Mouse (Mus musculus) neural tube, embryonic 13.5 days (tissue): ENCODE data around the gene Naa80. TPM values are rescaled to one million over a fixed set of nuclear protein-coding genes. Genes with fewer than 3 reads are reported as not detected.
A peak's percentile ranks its signal among the peaks of the same experiment; 100 is the strongest.

Source experiments
- ATAC-seq: fragments of 200-750 bp; cut with Nextera tagmentation; 2 replicates; pipeline ENCODE4 v1.8.0; 2017; ENCODE audit warnings: low read depth, mild to moderate bottlenecking, moderate TSS enrichment, moderate library complexity
- H3K27ac ChIP-seq: fragments of 300-500 bp; sonication (generic); replicated peaks from 2 replicates; pipeline ENCODE4 v1.5.1; 2015; ENCODE audit warnings: moderate library complexity, mild to moderate bottlenecking, inconsistent platforms
- H3K27me3 ChIP-seq: fragments of 300-500 bp; sonication (generic); 2 replicates; pipeline ENCODE4 v1.6.1; 2015; ENCODE audit warnings: mild to moderate bottlenecking, inconsistent platforms
- H3K36me3 ChIP-seq: fragments of 300-500 bp; sonication (generic); 2 replicates; pipeline ENCODE4 v1.6.1; 2015; ENCODE audit warnings: mild to moderate bottlenecking, inconsistent platforms
- H3K4me1 ChIP-seq: fragments of 300-500 bp; sonication (generic); replicated peaks from 2 replicates; pipeline ENCODE4 v1.6.1; 2015; ENCODE audit warnings: inconsistent platforms
- H3K4me2 ChIP-seq: fragments of 300-500 bp; sonication (generic); 2 replicates; pipeline ENCODE4 v1.6.1; 2015; ENCODE audit warnings: inconsistent platforms, mild to moderate bottlenecking, moderate library complexity
- H3K4me3 ChIP-seq: fragments of 300-500 bp; sonication (generic); 2 replicates; pipeline ENCODE4 v1.5.1; 2015; ENCODE audit warnings: mild to moderate bottlenecking, inconsistent platforms
- H3K9ac ChIP-seq: fragments of 300-500 bp; sonication (generic); 2 replicates; pipeline ENCODE4 v1.6.1; 2015; ENCODE audit warnings: moderate library complexity, mild to moderate bottlenecking, inconsistent platforms
- H3K9me3 ChIP-seq: fragments of 300-500 bp; sonication (generic); 2 replicates; pipeline ENCODE4 v1.6.1; 2016; ENCODE audit warnings: inconsistent platforms
- WGBS: fragments of 180-500 bp; shearing (Covaris S2); methylation state at CpG from one replicate; pipeline ENCODE4 v1.1.7; 2015; 5-methylcytosine and 5-hydroxymethylcytosine counted together
- polyA plus RNA-seq: library from polyadenylated mRNA; unstranded; fragments of >200 nt; fragmentation: Nextera tagmentation; extraction: Ambion mirVana; gene quantifications from 2 replicates; pipeline ENCODE4 v1.2.1, GENCODE M21; 2015

Naa80 gene
- polyA plus RNA-seq, 1 experiment from 2014 or later = 19.0 TPM

DNA sequence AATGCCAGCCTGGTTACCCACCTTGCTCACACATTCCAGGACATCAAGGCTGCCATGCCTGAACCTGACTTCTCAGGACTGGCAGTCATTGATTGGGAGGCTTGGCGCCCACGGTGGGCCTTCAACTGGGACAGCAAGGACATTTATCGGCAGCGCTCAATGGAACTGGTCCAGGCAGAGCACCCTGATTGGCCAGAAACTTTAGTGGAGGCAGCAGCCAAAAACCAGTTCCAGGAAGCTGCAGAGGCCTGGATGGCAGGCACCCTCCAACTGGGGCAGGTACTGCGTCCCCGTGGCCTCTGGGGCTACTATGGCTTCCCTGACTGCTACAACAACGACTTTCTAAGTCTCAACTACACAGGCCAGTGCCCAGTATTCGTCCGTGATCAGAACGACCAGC lies 816 bp upstream of the Naa80 start:
- Histone ChIP-seq H3K36me3 (peaks cover 24% of the 10 kb centered on the region), H3K9ac (no peak overlapping the region), H3K4me1 (peaks cover 51% of the 10 kb centered on the region), H3K27me3 (no peaks in the 10 kb centered on the region), H3K4me2 (no peak overlapping the region), H3K27ac (no peak overlapping the region), H3K9me3 (no peaks in the 10 kb centered on the region), H3K4me3 (no peak overlapping the region)
- ATAC-seq = no peak
- 96% methylated on average over 10 of the region's 10 CpGs for WGBS

DNA sequence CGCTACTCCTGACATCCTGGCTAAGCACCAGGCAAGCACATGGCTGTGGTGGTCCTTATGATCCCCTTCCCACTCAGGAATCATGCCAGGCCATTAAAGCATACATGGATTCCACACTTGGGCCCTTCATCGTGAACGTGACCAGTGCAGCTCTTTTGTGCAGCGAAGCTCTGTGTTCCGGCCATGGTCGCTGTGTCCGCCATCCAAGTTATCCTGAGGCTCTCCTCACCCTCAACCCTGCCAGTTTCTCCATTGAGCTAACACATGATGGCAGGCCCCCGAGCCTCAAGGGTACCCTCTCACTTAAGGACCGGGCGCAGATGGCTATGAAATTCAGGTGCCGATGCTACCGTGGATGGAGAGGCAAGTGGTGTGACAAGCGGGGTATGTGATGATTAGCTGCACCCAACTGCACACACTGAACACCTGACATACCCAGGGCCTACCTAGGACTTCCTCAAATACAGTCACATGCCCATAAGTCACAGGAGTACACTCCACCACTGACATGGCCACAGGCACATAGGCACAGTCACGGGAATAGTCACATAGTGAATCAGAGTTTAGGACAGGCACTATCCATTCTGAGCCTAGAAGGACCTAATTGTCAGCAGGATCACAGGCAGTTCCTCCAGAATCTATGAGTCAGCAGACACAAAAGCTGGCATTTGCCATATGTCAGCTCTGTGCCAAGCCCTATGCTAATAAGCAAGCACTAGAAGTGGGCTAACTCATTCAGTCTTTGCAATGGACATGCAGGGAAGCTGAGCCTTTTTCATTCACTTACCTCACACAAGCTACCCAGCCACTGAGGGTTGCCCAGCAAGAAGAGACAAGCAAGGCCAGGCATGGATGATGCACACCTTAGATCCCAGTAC lies 575 bp downstream of the Naa80 start:
- peaks cover 51% of the 10 kb centered on the region for H3K4me1 ChIP-seq
- H3K9me3 ChIP-seq = no peaks in the 10 kb centered on the region
- no peak overlapping the region for H3K4me3 ChIP-seq
- H3K36me3 ChIP-seq = peaks cover 25% of the 10 kb centered on the region
- peak overlapping the region; percentile 97; the same call in 1 of the 2 replicates for H3K4me2 ChIP-seq
- ATAC-seq = no peak
- WGBS = 90% methylated on average over 14 of the region's 14 CpGs
- H3K27ac ChIP-seq = peak overlapping the region; percentile 88; the same call in 1 of the 2 replicates
- H3K9ac ChIP-seq = peak overlapping the region; percentile 85; the same call in 1 of the 2 replicates
- no peaks in the 10 kb centered on the region for H3K27me3 ChIP-seq

DNA sequence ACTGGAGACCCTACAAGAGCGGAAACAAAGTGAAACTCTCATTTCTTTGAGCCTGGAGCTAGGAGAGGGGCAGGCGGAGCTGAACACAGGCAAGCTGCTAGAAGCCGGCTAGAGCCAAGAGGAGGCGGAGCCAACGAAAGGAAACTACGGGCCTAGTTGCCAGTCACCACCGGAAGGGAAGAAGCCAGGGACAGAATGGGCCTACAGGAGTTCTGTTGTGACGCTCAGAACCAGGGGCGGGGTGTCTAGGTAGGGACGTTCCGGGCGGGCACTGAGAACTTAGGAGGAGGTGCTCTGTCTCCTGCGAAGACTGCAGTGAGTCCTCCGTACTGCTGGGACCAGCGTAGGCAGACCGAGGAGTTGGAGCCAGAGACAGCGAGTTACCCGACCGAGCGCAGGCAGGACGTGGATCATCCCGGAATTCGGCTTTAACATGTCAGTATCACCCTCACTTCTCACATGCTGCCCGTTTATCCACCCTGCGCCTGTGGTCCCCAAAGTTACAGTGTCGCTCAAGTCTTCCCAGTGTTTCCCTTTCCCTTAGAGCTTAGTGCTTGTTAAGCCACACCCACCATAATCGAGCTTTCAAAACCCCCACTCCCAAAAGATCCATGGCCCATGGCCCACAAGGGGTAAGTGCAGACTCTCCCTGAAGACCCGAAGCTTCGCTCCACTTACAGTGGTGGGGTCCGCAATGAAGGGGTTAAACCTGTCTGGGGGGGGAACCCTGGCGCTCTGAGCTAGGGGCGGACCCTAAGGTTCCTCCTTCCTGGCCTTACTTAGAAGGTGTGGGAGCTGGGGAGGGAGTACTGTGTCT lies 2.0 kb downstream of the Naa80 start, which contains the start of gene Hyal3:
TSS of gene Hyal3 (plus strand) at position 318 of the 817 bp plus-strand sequence.
- H3K4me2 ChIP-seq = peak within 1 kb of the TSS; percentile 97
- under 1% methylated on average over 32 of the region's 32 CpGs for WGBS
- H3K27me3 ChIP-seq = no peaks in the 10 kb centered on the region
- peak within 1 kb of the TSS; percentile 88 for H3K27ac ChIP-seq
- H3K9me3 ChIP-seq = no peaks in the 10 kb centered on the region
- H3K9ac ChIP-seq = peak within 1 kb of the TSS; percentile 85
- peaks cover 16% of the 10 kb centered on the region for H3K36me3 ChIP-seq
- ATAC-seq = peak; percentile 73
- peaks cover 50% of the 10 kb centered on the region for H3K4me1 ChIP-seq
- peak within 1 kb of the TSS; percentile 63 for H3K4me3 ChIP-seq

DNA sequence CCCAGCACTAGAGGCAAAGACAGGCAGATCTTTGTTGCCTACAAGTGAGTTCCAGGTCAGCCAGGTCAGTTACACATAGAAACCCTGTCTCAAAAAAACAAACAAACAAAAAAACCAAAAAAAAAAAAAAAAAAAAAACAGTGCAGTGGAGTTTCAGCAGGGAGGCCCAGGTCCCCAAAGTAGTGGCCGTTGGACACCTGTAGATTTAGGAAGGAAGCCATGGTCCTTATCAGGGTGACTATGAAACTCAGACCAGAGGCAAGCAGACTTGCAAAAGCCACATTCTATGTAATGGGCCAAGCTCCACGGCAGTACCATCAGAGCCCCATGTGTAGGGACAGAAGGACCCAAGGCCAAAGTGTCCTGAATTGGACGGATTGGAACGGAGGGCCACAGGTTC lies 2.9 kb downstream of the Naa80 start:
- H3K27me3 ChIP-seq = no peaks in the 10 kb centered on the region
- no peak for ATAC-seq
- peak overlapping the region; percentile 88; the same call in 1 of the 2 replicates for H3K27ac ChIP-seq
- 82% methylated on average over 4 of the region's 4 CpGs for WGBS
- H3K4me3 ChIP-seq = peak overlapping the region; percentile 63
- peaks cover 41% of the 10 kb centered on the region for H3K4me1 ChIP-seq
- H3K4me2 ChIP-seq = peak overlapping the region; percentile 97
- no peaks in the 10 kb centered on the region for H3K9me3 ChIP-seq
- H3K9ac ChIP-seq = peak overlapping the region; percentile 85
- H3K36me3 ChIP-seq = peaks cover 16% of the 10 kb centered on the region

DNA sequence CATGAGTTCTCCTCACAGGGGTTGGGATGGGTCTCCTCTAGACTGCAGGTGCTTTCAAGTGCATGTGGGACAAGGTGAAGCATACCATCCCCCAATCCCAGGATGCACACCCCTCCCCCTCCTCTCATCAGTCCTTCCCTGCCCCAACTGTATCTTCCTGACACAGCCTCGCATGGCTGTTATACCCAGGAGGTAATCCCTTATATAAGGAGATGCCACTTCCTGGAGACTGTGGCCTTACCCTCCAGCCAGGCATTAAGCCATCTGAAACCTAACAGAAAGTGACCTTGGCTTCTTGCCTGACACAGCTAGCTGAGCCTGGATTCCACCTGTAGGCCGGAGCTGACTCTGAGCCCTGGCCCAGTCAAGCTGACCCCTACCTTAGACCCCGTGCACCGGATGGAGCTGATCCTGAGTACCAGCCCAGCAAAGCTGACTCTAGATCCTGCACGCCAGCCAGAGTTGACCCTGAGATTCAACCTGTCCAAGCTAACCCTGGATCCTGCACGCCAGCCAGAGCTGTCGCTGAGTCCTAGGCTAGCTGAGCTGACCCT lies 3.9 kb downstream of the Naa80 start:
- Histone ChIP-seq H3K9me3 (no peaks in the 10 kb centered on the region), H3K4me3 (no peak overlapping the region), H3K27ac (no peak overlapping the region), H3K27me3 (no peaks in the 10 kb centered on the region), H3K36me3 (peaks cover 16% of the 10 kb centered on the region), H3K9ac (0 out of 2 replicates have a peak overlapping the region, but pooled peaks have one; percentile 85), H3K4me2 (no peak overlapping the region), H3K4me1 (peaks cover 32% of the 10 kb centered on the region)
- ATAC-seq = no peak
- WGBS = 92% methylated on average over 7 of the region's 7 CpGs

DNA sequence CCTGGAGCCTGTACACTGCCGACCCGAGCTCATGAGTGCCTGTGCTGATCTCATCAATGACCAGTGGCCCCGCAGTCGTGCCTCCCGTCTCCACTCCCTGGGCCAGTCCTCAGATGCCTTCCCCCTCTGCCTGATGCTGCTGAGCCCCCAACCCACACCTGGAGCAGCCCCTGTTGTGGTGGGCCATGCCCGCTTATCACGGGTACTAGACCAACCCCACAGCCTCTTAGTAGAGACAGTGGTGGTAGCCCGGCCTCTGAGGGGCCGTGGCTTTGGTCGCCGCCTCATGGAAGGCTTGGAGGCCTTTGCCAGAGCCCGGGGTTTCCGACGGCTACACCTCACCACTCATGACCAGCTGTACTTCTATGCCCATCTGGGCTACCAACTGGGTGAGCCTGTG lies 4.5 kb downstream of the Naa80 start:
- 93% methylated on average over 14 of the region's 14 CpGs for WGBS
- no peak overlapping the region for H3K4me3 ChIP-seq
- no peak overlapping the region for H3K9ac ChIP-seq
- ATAC-seq = no peak
- H3K27me3 ChIP-seq = no peaks in the 10 kb centered on the region
- no peak overlapping the region for H3K27ac ChIP-seq
- H3K36me3 ChIP-seq = peaks cover 16% of the 10 kb centered on the region
- H3K4me1 ChIP-seq = peaks cover 36% of the 10 kb centered on the region
- H3K9me3 ChIP-seq = no peaks in the 10 kb centered on the region
- no peak overlapping the region for H3K4me2 ChIP-seq

DNA sequence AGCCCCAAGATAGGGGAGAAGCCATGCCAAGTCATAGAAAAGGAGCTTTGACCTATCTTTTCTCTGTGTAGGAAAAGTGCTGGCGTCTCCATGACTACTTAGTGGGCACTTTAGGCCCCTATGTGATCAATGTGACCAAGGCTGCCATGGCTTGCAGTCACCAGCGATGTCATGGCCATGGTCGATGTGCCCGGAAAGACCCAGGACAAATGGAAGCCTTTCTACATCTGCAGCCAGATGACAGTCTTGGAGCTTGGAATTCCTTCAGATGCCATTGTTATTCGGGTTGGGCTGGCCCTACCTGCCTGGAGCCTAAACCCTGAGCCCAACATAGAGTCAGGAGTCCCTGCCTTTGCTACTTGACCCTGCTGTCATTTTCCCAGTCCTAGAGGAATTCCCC lies 7.8 kb downstream of the Naa80 start:
- Histone ChIP-seq H3K9me3 (no peaks in the 10 kb centered on the region), H3K4me2 (no peak overlapping the region; the same call in 1 of the 2 replicates), H3K9ac (no peak overlapping the region), H3K27ac (no peak overlapping the region), H3K27me3 (no peaks in the 10 kb centered on the region), H3K4me3 (no peak overlapping the region), H3K4me1 (peaks cover 20% of the 10 kb centered on the region), H3K36me3 (peaks cover 37% of the 10 kb centered on the region)
- WGBS = 88% methylated on average over 5 of the region's 5 CpGs
- ATAC-seq = no peak

DNA sequence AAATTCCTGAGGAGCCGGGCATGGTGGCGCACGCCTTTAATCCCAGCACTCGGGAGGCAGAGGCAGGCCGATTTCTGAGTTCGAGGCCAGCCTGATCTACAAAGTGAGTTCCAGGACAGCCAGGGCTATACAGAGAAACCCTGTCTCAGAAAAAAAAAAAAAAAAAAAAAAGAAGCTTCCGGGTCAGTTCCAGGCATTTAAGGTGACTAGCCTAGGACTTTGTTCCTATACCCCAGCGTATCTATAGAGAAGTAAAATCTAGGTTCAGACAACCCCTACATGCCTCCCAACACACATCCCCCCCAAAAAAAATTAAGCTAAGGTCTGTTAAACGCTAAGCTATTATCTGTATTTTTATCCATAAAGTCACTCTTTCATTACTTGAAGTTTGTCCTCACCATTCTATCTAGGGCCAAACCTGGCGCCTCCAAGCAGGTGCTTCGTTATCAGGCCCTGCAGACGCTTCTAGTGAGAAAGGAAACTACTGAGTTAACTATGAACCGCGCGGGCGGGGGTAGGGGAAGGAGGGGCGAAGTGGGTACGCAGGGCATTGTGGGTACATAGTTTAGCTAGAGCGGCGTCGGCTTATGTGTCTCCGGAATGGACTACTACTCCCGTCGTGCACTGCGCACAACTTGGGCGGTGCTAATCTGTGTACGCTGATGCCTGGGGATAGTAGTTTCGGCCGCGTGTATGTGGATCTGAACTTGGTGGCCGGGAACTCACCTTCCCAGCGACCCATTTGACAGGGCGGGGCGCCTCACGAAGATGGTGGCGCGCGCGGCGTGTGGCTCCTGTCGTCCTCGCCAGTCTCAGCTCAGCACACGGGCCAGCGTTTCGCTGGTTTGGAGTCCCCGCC lies 8.5 kb downstream of the Naa80 start, which contains the start of gene Ifrd2:
TSS of gene Ifrd2 (plus strand) at position 669 of the 859 bp plus-strand sequence.
- Histone ChIP-seq H3K9me3 (no peaks in the 10 kb centered on the region), H3K4me2 (peak within 1 kb of the TSS; percentile 79), H3K27me3 (no peaks in the 10 kb centered on the region), H3K27ac (no peak within 1 kb of the TSS), H3K4me1 (peaks cover 13% of the 10 kb centered on the region), H3K4me3 (peak within 1 kb of the TSS; percentile 64), H3K36me3 (peaks cover 44% of the 10 kb centered on the region), H3K9ac (peak within 1 kb of the TSS; percentile 65)
- ATAC-seq = peak; percentile 98
- WGBS = 14% methylated on average over 46 of the region's 46 CpGs

DNA sequence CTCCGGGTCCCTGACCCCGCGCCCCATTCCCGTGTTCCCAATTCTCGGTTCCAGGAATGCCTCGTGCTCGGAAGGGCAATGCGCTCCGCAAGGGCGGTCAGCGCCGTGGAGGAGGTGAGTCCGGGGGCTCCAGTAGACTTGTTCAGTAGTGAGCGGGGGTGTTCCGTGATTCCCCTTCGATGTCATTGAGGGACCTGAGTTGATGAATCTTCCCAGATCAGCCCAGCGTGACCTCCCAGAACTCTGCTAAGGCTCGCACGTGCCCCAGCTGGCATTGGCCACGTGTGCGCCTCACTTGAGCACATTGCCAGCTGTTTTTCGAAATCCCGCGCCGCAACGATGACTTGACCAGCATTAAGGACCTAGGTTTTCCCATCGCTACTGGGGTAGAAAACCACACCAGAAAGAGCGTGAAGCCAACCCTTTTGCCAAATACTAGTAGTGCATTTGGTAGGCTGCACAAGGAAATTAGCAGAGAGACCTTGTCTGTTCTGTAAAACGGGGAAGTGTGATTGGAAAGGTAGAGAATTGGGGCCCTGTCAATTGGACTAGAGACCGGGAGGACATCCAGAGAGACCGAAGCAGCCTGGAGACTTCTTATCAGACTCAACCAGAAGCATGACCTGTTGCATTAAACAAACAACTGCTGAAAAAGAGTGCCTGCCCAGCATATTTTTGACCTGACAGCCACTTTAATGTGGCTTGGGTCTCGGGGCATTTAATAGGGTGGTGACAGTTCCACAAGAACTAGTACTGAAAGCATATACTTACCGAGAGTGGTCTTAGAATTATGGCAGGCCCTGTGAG lies 9.3 kb downstream of the Naa80 start:
- Histone ChIP-seq H3K9ac (peak overlapping the region; percentile 65), H3K4me3 (peak overlapping the region; percentile 64), H3K9me3 (no peaks in the 10 kb centered on the region), H3K36me3 (peaks cover 45% of the 10 kb centered on the region), H3K4me2 (peak overlapping the region; percentile 79), H3K27ac (no peak overlapping the region), H3K4me1 (peaks cover 15% of the 10 kb centered on the region), H3K27me3 (no peaks in the 10 kb centered on the region)
- WGBS = 6% methylated on average over 33 of the region's 33 CpGs
- peak; percentile 46; the same call in 1 of the 2 replicates for ATAC-seq

DNA sequence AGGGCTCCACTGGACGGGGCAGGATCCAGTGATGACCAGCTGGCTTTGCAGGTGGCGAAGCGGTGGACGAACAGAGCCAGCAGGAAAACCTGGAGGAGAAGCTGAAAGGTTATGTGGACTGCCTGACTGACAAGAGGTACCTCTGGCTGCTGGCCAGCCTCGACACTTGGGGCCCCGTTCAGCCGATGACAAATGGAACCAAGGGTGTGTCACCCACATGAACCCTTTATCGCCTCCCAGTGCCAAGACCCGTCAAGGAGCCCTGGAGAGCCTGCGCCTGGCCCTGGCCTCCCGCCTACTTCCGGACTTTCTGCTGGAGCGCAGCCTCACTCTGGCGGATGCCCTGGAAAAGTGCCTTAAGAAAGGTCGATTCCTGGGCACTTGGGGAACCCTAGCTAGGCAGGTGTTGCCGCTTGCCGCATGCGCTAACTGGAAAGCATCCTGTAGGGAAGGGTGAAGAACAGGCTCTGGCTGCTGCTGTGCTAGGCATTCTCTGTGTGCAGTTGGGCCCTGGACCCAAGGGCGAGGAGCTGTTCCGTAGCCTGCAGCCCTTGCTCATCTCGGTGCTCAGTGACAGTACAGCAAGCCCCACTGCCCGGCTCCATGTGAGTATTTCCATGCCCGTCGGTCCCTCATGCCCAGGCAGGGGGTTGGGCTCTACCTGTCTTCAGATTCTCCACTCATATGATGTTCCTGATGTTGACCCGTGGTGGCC lies 11.5 kb downstream of the Naa80 start:
- Histone ChIP-seq H3K4me3 (no peak overlapping the region), H3K27ac (no peak overlapping the region), H3K27me3 (no peaks in the 10 kb centered on the region), H3K4me1 (peaks cover 27% of the 10 kb centered on the region), H3K9ac (no peak overlapping the region), H3K36me3 (peaks cover 49% of the 10 kb centered on the region), H3K4me2 (no peak overlapping the region), H3K9me3 (no peaks in the 10 kb centered on the region)
- WGBS = 95% methylated on average over 25 of the region's 25 CpGs
- no peak for ATAC-seq
